Mouse (Mus musculus) erythroblast, embryonic 14.5 days (primary cell): ENCODE results near the gene Nectin1. TPM values are rescaled to one million over a fixed set of nuclear protein-coding genes. Genes with fewer than 3 reads are reported as not detected.

Source experiments
- H3K27me3 ChIP-seq: 2 replicates; pipeline ENCODE4 v1.6.1; 2012; ENCODE audit warnings: inconsistent platforms; ENCODE audit not compliant: control insufficient read depth
- H3K36me3 ChIP-seq: 2 replicates; pipeline ENCODE4 v1.6.1; 2012; ENCODE audit warnings: mild to moderate bottlenecking, inconsistent platforms; ENCODE audit not compliant: control insufficient read depth
- H3K4me1 ChIP-seq: 2 replicates; pipeline ENCODE4 v1.6.1; 2012; ENCODE audit warnings: inconsistent platforms; ENCODE audit not compliant: control insufficient read depth
- H3K4me3 ChIP-seq: replicated peaks from 2 replicates; pipeline ENCODE3; 2012; ENCODE audit warnings: moderate library complexity, mild to moderate bottlenecking, inconsistent platforms
- H3K9me3 ChIP-seq: 2 replicates; pipeline ENCODE4 v1.6.1; 2012; ENCODE audit warnings: low read length, inconsistent platforms, mixed read lengths; ENCODE audit not compliant: control insufficient read depth
- GATA1 ChIP-seq: IDR thresholded peaks from 2 replicates; pipeline ENCODE4 v1.6.1; 2012; ENCODE audit warnings: low read length, inconsistent platforms, mixed read lengths
- TAL1 ChIP-seq: IDR thresholded peaks from 3 replicates; pipeline ENCODE4 v1.6.1; 2012; ENCODE audit warnings: low read length, inconsistent platforms, mixed read lengths
- polyA plus RNA-seq: library from polyadenylated mRNA; stranded (reverse); fragments of >175 nt; gene quantifications from 2 replicates; pipeline ENCODE4 v1.2.3, GENCODE M21; 2012

The Nectin1 gene
- polyA plus RNA-seq, 1 experiment: 0.24 TPM

DNA sequence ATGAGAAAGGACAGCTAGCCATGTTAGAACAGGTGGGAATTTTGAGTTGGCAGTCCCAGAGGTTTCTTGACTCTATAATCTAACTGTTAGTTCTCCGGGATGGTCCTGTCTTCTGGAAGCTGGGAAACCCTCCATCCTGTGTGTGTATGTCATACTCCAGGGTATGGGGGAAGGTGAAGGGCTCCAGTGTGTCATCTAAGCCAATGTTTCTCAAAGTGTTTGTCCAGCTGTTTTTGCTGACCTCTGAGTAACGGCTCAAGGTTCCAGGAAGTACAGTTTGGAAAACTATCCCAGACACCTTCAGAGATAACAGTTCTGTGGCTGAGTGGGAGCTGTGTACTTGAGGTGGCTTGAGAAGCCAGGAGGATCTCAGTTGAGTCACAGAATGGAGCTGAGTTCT is 56.7 kb downstream of the Nectin1 start:
- TF ChIP-seq GATA1 (no peak), TAL1 (no peak)
- Histone ChIP-seq H3K9me3 (no peaks in the 10 kb centered on the region), H3K27me3 (no peaks in the 10 kb centered on the region)

DNA sequence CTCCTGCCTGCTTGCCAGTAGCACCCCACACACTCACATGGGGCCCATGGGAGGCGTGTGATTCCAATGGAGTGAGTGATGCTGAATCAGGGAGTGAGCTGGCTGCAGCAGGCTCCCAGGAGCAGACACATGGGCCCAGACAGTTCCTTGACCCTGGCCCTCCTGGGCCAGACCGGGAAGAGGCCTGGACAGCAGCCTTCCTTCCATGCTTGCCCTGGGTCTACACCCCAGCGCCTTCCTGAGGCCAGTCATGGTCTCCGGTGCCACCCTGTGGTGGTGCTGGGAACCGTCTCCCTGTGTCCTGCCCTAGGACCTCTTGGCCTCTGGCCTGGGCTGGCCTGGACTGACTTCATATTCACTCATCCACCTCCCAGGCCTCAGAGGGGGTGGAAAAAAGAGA is 58.1 kb downstream of the Nectin1 start:
- Histone ChIP-seq H3K9me3 (no peaks in the 10 kb centered on the region), H3K27me3 (no peaks in the 10 kb centered on the region), H3K4me3 (no peak overlapping the region), H3K36me3 (no peaks in the 10 kb centered on the region; the same call in 1 of the 2 replicates), H3K4me1 (no peaks in the 10 kb centered on the region)
- TF ChIP-seq TAL1: no peak
- no peak for TF ChIP-seq GATA1

More for the DNA sequence above, 56.7 kb downstream of the Nectin1 start:
- no peaks in the 10 kb centered on the region; the same call in 1 of the 2 replicates for H3K36me3 ChIP-seq
- H3K4me1 ChIP-seq: no peaks in the 10 kb centered on the region
- no peak overlapping the region for H3K4me3 ChIP-seq

DNA sequence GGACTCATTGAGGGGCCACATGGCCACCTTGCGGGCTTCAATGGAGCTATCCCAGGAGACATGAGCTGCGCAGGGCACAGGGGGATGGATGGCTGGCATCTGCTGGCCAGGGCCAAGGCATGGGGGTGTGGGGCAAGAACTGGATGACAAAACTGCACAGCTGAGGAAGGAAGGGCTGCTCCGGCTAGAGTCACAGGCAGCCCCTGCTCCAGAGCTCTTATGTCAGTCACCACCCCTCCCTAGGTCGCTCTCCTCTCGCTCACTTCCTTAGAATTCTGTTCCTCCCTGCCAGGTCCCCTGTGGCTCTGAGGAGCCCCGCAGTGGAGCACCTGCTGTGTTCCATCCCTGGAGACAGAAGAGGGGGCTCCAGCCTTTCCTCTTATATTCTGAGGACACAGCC is 63.8 kb downstream of the Nectin1 start:
- Histone ChIP-seq H3K27me3 (no peaks in the 10 kb centered on the region), H3K4me3 (no peak overlapping the region), H3K9me3 (no peaks in the 10 kb centered on the region), H3K36me3 (no peaks in the 10 kb centered on the region; the same call in 1 of the 2 replicates), H3K4me1 (no peaks in the 10 kb centered on the region)
- TF ChIP-seq TAL1: no peak
- no peak for TF ChIP-seq GATA1

DNA sequence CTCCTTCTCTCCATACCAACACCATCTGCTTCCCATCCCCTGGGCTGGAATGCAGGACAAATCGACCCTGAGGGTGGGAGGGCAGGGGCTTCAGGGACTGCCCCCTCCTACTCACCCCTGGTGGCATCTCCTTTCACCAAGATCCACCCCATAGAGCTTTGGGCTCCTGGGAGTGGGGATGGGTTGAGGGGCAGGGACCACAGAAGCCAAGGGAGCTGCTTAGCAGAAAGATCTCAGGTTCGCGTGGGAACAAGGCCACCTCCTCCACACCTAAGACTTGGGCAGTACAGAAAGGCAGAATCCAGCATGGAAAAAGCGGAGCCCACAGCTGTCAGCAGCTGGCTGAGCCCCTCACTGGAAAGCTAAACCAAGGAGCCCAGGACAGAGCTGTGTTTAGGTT is 64.3 kb downstream of the Nectin1 start:
- H3K27me3 ChIP-seq: no peaks in the 10 kb centered on the region
- no peak for TF ChIP-seq GATA1
- no peak for TF ChIP-seq TAL1
- no peaks in the 10 kb centered on the region for H3K9me3 ChIP-seq
- no peaks in the 10 kb centered on the region for H3K4me1 ChIP-seq
- no peaks in the 10 kb centered on the region; the same call in 1 of the 2 replicates for H3K36me3 ChIP-seq
- no peak overlapping the region for H3K4me3 ChIP-seq

DNA sequence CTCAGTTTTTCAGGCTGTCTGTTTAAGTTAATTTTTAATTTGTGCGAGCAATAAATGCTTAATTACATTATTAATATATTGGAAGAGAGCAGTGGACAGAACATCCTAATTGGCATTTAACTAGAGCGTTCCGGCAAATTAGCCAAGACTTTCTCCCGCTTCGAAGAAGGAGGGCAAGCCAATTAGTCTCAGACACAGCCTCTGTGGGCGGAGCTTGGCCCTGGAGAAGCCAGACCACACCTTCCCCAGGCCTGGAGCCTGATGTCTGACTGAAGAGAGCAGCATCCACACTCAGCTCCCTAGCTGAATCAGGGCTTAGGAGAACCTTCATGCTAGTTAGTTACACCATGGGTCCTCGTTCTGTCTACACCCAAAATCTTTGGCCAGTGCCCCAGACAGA is 64.8 kb downstream of the Nectin1 start:
- H3K9me3 ChIP-seq: no peaks in the 10 kb centered on the region
- no peaks in the 10 kb centered on the region; the same call in 1 of the 2 replicates for H3K36me3 ChIP-seq
- H3K4me3 ChIP-seq: no peak overlapping the region
- no peaks in the 10 kb centered on the region for H3K4me1 ChIP-seq
- no peaks in the 10 kb centered on the region for H3K27me3 ChIP-seq
- TF ChIP-seq TAL1 (no peak), GATA1 (no peak)

DNA sequence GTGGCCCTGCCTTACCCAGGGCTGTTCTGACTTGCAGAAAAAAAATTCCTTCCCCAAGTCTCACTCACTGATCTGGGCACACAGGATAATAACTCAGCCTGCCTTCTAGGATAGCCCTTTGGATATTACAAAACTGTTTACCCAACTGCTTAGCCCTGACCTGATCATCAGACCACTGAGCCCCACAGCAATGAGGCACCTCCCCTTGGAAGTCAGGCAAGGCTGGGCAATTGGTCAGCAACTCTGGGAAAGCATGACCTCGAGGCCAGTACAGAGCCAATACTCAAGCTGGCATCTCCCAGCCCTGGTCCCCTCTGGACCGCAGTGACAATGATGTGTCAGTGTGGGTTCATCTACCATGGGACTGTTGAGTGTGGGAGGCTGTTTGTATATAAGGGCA is 69.4 kb downstream of the Nectin1 start:
- H3K36me3 ChIP-seq: no peaks in the 10 kb centered on the region
- H3K27me3 ChIP-seq: no peaks in the 10 kb centered on the region
- H3K4me3 ChIP-seq: no peak overlapping the region
- H3K4me1 ChIP-seq: no peaks in the 10 kb centered on the region
- TF ChIP-seq GATA1 (no peak), TAL1 (no peak)
- H3K9me3 ChIP-seq: no peaks in the 10 kb centered on the region

DNA sequence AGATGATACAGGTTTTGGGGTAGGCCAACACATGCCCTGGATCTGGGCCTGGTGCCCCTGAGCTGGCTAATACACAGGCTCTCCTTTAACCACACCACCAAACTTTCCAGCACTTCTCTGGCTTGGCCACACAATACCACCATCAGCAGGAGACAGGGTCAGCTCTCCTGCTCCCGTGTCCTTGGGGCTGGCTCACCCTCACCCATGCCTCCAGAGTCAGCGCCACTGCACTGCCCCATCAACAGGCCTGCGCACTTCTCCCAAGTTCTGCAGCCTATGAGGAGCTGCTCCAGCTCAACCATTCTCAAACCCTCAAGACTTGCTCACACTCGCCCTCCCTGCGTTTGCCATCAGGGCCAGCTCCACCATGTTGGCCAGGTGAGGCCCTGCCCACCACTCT is 78.4 kb downstream of the Nectin1 start:
- Histone ChIP-seq H3K27me3 (no peaks in the 10 kb centered on the region), H3K9me3 (no peaks in the 10 kb centered on the region), H3K4me3 (no peak overlapping the region), H3K4me1 (no peaks in the 10 kb centered on the region), H3K36me3 (no peaks in the 10 kb centered on the region)
- TF ChIP-seq TAL1: no peak
- no peak for TF ChIP-seq GATA1

DNA sequence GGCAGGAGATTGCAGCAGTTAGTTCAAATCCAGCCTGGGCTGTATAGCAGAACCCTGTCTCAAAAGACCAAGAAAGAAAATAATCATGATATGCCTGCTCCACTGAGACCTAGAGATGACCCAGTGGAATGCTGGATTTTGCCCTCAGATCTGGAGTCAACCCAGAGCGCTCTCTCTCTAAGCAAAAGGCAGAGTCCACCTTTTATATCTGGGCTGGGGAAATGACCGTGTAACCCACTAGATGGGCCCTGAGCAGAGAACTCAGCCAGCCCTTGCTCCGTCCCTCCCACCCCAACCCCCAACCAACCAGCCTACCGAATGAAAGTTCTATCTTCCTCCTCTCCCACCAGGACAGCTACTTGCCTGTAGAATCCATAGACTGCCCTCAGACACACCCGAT is 81.4 kb downstream of the Nectin1 start:
- Histone ChIP-seq H3K4me3 (no peak overlapping the region), H3K27me3 (no peaks in the 10 kb centered on the region), H3K4me1 (no peaks in the 10 kb centered on the region), H3K9me3 (no peaks in the 10 kb centered on the region), H3K36me3 (no peaks in the 10 kb centered on the region)
- no peak for TF ChIP-seq TAL1
- TF ChIP-seq GATA1: no peak

DNA sequence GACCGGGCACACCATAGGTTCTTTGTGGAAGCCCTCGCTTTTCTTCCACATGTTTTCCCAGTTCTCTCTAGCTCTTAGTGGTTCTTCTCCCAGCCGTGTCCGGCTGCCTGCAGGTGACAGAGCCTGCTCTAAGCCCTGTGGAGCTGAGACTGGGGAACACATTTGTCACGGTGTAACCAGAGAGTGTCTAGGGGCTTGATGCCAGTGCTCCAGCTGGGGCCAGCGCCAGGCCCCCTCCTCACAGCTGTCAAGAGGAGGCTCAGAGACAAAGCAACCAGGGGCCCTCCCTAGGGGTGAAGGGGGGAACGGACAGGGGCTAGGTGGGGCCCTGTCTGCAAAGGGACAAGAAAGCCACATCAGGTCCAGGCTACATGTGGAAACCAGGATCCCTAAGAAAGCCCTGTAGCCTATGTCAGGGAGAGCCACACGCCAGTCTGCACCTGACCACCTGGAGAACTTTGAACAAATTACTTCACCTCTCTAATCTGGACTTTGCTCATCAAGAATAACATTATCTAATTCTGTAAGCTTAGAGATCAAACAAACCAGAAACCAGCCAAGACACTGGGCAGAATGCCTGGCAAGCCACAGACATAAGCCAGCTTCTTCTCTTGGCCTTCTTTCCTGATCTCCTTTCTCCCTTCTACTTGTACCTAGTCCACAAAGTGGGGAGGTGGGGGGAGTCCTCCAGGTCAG is 82.9 kb downstream of the Nectin1 start:
- no peaks in the 10 kb centered on the region for H3K27me3 ChIP-seq
- H3K36me3 ChIP-seq: no peaks in the 10 kb centered on the region
- TF ChIP-seq TAL1 (no peak), GATA1 (no peak)
- H3K4me3 ChIP-seq: no peak overlapping the region
- no peaks in the 10 kb centered on the region for H3K4me1 ChIP-seq
- H3K9me3 ChIP-seq: no peaks in the 10 kb centered on the region

DNA sequence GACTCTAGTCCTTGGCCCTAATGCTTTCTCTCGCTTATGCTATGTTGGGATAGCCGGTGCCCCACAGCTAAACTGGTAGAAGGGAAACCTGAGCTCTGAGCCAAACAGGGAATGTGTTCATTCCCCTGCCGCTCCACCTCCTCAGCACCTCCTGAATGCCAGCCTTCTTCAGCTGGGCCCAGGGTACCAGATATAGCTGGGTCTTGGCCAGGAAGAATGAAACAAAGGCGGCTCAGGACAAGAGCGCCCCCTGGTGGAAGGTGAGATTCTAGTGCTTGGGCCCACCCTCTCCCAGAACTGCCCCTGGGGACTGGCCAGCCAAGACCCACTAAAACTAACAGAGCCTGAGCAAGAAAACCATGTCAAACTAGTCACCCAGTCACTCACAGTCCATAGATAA is 83.8 kb downstream of the Nectin1 start:
- Histone ChIP-seq H3K27me3 (no peaks in the 10 kb centered on the region), H3K36me3 (no peaks in the 10 kb centered on the region), H3K4me3 (no peak overlapping the region), H3K4me1 (no peaks in the 10 kb centered on the region), H3K9me3 (no peaks in the 10 kb centered on the region)
- TF ChIP-seq TAL1: no peak
- no peak for TF ChIP-seq GATA1
